Mouse (Mus musculus): ENCODE results near the gene Foxj1.

Foxj1 gene

DNA sequence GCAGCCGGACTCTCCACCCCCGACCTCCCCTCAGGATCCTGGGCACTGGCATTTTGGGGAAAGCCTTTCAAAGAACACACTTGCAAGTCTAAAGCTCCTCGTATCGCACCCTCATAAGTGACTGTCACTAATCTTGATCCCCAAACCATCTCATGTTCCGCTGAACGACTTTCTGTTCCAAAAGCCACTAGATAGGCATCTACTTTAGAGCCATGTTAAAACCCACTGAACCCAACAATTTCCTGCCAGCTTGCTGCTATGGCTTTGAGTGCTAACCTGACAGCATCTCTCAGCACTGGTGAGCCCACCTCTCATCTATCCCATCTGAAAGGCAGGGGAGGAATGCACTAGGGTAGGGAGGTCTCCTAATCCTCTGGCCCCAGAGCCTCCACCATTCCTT, 2.3 kb upstream of the Foxj1 start:
- no peak for DNase-seq

DNA sequence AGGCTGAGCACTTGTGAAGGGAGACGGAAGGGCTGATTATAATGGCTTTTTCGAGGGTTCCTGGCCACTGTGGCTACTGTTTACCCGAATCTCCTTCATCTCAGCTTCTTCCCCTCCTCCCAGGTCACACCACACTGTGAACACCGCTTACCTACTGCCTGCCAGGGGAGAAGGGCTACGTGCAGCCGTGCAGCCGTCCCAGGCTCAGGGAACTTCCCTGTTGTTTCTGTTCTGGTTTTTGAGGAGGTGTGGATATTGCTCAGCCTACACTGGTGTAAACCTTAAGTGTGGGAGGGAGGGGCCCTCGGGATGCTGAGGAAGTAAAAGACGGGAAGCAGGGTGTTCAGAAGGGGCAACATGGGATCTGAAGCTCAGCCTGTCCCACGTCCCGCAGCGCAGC, 1.8 kb upstream of the Foxj1 start:
- DNase-seq, result no peak

DNA sequence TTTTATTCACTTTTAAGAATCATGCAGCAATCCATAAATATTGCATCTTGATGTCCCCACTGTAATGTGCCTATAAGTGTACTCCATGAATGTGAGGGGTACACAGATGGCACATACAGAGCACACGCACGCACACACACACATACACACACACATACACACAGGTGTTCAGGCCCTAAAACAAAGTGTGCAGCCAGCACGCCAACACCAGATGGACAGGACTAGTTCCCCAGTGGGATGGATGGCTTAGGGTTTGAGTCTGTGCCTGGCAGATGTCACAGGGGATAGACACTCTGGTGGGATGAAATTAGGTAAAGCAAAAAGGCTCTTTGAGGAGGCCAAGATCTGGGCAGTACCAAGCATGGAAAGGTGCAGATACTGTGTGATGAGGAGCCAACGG, 1.2 kb upstream of the Foxj1 start:
- DNase-seq, result no peak

DNA sequence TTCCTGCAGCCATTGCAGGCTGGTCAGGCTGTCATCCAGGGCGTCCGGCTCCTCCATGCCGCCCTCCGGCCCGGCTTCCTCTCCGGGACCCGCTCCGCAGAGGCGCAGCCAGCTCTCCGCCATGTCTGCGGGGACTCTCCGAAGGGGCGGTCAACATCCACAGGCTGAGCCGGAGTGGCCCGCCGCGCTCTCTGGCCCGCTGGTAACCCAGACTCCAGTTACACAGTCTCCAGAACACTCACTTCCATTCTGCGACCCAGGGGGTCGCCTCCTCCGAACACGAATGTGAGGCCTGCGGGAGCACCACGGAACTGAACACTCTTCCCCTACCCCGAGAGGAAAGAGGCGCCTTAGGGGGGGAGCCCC, 799 bp downstream of the Foxj1 start:
- no peak for DNase-seq

DNA sequence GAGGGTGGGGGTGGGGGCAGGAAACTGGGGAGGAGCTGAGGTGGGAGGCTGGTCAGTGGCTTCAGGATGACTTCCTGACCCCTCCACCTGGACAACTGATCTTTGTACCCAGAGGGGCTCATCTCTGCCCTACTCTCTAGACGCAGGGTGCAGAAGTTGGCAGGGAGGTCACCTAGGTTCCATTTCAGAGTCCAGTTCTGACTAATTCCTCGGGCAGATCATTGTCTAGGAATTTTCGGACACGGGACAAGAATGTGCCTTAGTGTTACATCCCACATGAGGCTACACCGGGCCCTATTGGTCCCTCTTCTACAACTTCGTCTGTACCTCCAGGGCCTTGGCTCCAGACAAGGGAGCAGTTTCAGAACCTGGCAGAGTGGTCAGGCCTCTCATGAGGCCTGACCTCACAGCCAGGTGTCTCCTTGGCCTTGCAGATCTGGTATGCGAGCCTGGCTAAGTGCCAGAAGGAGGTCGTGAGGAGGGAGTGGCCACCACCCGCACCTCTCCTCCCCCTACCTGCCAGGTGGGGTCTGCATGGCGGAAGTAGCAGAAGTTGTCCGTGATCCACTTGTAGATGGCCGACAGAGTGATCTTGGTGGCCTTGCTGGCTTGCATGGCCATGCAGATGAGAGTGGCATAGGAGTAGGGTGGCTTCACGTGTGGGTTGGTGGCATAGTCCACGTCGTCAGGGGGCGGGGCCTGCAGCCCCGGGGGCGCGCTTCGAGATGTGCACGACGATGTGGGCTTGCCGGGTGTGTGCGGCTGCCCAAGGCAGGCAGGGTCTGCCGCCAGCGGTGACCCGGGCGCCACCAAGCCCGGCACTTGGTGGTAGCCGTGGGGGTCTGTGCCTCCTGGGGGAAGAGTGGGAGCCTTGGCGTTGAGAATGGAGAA, 1.4 kb downstream of the Foxj1 start:
- DNase-seq, result peak; percentile 47

DNA sequence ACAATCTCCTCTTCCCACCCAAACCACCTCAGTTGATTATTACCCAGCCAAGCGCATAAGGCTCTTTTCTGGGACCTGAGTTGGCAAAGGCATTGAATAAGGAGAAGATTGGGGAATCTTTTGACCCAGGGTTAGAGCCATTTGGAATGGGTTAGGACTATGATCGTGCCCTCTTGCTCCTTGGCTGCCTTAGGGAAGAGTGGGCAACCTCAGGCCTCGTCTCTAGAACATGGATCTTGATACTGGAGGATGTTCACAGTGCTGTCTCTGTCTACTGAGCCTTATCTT, 2.3 kb downstream of the Foxj1 start:
- no peak for DNase-seq

DNA sequence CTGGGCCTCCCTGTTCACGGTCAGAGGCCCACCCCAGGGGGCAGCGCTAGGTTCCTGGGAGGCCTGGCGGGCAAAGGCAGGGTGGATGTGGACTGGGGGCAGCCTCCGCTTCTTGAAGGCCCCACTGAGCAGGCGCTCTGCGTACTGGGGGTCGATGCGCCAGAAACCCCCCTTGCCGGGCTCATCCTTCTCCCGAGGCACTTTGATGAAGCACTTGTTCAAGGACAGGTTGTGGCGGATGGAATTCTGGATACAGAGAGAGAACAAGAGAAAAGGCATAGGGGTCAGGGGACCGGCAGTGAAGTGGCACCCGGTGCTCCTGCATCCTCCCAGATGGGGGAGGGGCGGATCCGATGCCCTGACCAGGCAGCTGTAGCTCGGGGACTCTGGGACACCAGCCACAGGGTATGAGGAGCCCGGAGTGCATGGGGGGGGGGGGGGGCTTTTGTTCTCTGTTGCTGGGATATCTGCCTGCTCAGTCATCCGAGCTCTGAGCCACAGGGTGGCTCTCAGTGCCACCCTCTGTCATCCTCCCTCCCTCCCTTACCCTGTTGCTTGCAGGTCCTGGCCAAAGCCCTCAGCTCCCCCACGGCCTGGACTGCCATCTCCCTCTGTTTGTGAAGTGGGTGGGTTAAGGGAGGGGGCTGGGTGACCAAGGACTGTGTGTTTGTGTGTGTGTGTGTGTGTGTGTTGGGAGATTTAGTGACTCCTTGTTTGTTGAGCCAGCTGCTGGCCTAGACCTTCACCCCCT, 2.8 kb downstream of the Foxj1 start:
- peak; percentile 60 for DNase-seq

DNA sequence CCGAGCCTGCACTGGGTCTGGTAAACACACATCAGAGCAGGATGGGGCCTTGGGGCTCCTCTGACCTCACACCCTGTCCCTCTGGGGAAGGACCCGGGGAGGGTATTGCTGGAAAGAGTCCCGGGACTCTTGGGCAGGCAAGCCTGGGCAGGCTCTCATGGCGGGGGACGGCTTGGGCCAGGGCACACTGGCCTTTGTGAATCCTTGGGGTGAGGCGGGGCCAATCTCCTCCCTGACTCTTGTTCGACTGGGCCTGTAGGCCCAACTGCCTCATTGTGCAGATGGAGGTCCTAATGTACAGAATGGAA, 5.0 kb downstream of the Foxj1 start:
- DNase-seq, result no peak

DNA sequence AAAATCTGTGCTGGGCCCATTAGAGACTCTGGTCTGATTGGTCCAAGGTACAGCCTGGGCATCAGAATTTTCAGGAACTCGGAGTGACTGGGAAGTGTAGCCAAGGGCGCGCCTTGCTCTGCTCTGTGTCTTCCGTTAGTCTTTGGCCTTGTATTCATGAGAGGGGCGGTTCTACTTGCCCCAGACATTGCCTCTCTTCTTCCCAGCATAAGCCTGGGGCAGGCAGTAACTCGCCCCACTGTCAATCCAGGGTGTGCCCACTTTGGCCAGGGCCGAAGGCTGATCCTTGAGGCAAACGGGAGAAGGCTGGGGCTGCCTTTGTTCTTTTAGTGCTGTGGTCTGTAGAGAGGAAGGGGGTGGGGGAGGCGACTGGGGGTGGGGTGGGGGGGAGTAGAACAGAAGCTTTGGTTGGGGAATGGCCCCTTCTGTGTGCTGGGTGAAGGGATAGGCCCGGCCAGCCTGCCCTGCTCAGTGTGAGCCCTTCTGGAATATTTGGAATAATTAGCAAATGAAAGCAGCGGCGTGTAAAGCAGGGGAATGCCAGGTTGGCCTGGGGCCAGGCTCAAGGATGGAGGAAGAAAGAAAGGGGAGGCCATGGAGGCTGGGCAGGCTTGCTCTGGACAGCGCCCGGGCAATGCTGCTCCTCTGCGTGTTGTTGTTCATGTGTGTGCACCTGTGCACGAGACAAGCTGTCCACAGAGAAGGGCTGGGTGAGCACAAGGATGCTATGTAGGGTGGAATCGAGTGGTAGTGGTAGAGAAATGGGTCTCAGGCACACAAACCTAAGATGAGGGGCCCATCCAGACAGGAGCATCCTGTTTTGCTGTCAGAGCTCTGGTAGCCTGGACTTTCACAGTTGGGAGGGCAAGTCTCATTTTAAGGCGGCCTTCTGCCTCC, 5.6 kb downstream of the Foxj1 start:
- peak; percentile 79 for DNase-seq

DNA sequence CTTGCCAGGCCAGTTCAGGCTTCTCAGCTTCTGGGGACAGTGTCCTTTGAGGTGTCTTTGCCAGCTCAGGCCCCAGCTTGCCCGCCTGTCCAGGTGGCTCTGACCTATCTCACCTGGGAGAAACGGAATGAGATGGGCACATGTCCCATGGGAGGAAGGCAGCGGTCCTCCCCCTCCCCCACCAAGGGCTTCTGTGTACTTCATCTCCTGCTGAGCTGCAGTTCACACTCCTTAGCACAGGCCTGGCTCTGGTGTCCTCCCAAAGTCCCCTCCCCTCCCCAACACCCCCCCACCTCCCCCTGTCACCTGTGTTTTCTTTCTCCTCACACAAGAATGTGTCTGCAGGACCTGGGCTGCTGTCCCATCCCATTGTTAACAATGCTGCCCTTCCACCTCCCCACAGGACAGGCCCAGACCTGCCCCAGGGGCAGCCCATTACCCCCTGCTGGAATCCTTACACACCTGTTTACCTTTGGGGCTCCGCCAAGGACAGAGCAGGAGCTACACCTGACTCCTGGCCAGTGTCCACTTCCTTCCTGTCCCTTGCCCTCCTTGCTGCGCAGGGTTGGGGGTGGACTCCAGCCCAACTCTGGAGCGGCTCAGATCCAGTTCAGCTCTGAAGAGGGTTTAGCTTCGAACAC, 8.1 kb downstream of the Foxj1 start:
- DNase-seq, result peak; percentile 25

DNA sequence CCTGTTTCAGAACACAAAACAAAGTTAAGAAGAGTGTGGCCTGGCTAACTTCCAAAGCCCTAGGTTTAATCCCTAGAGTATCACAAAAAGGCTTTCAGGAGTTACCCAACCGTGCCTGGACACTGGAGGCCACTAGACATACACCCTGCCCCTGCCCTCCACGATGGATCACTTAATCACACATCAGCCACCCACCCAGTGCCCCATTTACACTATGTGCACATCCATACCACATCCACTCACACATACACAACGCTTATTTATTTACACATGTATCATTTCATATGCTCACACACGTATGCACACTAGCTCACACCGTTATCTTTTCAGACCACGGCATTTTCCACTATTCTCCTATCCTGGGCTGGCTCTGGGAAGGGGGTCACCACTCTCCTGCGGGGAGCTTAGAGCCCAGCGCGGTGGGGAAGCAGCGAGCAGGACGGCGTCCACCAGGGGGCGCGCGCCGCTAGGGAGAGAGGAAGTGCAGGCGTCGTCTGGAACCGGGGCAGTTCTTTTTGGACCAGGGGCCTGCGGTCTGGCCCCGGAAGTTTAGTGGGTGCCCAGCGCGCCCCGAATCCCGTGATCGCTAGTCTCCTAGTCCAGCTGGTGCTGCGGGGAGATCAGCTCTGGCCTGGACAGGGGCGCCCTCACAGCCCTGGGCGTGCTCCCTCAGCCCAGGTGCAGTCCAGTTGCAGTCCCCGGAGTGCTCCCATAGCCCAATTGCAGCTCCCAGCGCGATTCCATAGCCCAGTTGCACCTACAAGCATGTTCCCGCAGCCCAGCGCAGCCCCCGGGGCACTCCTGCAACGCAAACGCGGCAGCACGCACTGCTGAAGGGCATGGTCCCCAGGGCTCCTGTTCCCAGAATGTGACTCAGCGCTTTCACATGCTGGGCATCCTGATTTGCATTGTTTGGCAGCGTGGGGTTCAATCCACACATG, 16.2 kb downstream of the Foxj1 start:
- DNase-seq, result peak; percentile 87

DNA sequence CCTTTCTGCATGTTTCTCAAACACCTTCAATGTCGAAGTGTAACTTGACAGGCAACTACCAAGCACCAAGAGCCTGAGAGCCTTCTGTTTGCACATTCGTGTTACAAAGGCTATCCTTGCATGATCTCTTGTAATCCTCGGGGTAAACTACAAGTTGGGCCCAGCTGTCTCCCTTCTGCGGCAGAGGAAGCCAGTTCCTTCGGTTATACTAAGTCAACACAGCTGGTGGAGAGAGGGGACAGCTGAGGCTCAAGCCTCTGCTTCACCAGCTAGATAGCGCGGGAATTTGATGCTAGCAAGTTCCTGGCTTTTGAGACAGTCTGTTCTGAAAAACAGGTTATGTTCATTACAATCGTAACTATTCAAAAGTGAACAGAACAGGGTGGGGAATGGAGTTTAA, 22.8 kb downstream of the Foxj1 start:
- no peak for DNase-seq

DNA sequence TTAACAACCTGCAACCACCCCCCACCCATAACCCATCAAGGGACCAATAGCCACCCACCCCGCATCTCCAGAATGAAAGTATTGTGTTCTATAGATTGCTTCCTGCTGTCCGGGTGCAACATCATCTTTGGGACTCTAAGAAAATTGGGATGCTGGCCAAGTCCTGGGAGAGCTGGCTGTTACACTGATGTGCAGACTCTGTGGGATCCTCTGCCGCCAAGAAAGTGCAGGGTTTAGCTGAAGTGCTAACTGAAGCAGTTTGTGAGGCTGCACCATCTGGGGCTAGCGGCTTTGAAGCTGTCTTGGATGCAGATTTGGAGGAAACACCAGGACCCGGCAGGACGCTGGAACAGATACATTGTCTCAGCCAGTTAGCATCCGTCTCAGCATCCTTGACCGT, 24.0 kb downstream of the Foxj1 start:
- DNase-seq, result no peak

DNA sequence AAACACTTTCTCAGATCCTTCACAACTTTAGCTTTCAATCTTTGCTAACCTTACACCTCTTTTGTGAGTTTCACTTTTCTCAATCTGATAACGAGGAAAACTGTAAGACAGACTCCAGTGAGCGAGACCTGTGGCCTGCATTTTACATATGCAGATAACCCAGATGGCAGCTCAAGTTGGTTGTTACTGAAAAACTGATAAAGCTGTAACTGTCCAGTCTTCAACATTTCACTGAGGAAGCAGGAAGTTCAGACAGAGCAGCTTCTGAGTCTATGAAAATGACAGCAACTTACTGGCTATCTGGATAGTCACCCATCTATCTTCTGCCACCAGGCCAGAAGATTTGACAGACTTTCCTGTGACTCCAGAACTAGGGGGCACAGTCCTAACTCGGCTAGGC, 25.6 kb downstream of the Foxj1 start:
- DNase-seq, result no peak

DNA sequence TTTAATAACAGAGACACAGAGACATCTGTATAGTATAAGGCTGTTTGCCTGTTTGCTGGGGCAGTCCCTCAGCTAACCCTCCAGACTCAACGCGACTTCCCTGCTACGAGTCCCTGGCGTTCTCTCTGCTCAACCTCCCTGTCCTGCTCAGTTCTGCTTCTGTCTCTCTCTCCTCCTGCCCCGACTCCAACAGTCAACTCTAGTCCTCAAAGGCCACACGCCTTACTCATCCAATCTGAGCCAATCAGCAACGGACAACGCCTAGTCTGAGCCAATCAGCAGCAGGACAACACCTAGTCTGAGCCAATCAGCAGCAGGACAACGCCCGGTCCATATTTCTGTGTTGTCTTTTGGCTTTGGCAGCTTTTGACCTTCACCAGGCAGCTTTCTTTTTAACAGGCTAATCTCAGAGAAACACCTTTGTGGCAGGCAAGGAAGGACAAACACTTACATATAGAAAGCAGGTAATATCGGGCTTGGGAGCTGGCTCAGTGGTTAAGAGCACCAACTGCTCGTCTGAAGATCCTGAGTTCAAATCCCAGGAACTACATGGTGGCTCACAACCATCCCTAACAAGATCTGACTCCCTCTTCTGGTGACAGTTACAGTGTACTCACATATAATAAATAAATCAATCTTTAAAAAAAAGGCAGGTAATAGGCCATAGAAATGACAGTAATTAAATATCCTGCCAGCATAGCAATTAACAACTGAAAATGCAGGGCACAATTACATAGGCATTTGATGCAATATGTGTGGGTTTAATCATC, 27.3 kb downstream of the Foxj1 start:
- DNase-seq, result no peak

DNA sequence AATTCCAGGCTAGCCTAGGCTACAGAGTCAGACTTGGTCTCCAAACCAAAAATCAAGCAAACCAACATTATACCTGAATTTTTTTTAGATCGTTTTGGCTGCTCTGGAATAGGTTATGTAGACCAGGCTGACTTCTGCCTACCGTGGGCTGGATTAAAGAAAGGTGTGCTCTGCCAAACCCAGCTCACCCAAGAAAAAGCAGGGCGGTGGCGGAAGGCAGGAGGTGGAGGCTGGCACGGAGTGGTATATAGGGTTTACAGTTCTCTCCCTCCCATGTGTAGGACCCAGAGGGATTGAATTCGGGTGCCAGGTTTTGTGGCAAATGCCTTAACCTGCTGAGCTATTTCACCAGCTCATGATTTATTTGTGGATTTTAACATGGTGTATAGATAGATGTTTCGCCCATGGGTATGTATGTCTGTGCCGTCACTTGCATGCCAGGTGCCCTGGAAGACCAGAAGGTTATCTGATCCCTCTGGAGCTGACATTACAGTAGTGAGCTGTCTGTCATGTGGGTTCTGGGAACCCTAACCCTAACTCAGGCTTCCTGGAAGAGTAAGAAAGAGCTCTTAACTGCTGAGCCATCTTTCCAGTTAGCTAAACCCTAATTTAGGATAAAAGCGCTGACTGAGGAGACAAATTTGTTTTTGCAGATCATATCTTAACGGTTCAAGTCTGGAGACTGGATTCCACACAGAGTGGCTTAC, 28.0 kb downstream of the Foxj1 start, which contains the start of gene Exoc7:
Gene Exoc7, minus strand, starts transcription at position 215 of the 707 bp plus-strand sequence.
- no peak for DNase-seq

DNA sequence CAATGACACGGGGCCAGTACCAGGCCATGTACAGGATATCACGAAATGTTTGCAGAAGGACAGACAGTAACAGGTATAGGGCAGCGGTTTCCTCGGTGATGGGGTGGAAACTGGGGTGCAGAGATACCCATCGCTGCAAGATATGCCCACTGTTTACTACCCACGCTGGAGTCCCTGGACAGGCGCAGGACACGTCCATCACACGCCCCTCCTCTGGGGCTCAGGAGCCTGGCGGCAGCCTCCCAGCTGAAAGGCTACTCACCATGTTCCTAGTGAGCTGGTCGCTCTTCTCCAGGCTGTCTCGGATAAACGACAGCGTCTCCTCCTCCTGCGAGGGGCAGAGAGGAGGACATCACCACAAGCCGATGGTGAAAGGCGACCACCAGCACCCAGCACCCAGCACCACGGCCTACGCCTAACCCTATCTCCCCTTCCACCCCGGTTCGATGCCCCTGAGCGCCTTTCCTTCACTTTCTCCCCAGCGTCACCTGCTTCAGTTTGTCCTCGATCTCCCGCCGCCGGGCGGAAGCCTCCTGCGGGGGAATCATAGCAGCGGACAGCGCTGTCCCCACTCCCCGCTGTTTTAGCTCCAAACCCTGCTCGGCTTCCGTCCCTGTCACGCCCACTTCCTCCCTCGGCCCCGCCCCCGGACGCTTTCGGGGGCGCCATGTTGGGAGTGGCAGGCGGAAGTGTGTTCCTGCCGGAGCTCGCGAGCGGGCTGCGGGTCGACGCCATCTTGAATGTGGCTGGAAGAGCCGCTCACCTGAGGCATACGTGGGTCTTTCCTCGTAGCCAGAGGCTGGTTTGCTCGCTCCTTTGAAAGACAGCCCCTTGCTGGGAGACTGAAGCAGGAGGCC, 28.8 kb downstream of the Foxj1 start:
- DNase-seq, result peak; percentile 96

DNA sequence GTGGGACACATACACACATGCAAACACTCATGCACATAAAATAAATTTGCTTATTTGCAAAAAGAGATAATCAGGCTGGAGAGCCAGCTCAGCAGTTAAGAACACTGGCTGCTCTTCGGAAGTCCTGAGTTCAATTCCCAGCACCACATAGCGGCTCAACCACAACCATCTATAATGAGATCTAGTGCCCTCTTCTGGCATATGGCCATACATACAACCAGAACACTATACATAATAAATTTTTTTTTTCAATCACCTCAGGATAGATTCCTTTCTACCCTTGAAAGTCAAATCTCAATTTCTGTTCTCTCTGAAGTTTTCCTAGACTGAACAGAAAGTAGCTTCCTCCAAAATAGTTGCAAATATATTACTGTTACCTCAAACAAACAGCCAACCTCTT, 29.8 kb downstream of the Foxj1 start:
- no peak for DNase-seq

DNA sequence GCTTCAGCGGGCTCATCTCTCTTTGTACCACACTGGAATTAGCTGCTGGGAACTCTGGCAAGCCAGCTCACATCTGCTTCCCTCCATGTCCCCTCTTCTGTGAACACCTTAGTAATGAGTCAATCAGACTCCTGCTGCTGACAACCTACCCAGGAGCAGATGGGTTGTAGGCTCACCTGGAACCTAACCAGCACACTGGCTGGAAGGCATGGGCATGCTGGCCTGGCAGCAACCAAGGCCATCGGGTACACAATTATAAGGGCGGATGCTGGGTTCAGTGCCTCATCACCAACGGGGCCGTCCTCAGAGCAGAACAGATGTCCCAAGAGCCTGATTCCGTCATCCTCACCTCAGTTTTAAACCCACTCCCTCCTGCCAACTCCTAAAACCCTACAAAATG, 36.6 kb downstream of the Foxj1 start:
- no peak for DNase-seq

DNA sequence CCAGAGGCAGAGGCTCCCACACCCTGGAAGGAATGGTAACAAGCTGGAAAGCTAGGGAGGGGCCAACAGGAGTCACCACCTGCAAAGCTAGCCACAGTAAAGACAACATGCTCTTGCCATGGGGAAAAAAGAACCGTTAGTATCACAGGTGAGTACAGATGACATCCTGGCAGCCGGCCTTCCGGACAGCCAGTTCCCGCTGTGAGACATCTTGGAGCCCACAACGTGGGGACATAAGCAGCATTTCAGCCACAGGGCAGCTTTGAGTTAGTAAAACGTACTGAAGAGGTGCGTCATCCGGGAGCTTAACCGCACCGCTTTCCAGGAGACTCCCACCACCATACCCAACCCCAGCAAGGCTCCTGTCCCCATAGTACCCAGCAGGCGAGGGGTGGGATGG, 37.0 kb downstream of the Foxj1 start:
- no peak for DNase-seq
